Mouse (Mus musculus): ENCODE data around the gene Map3k13. TPM values are rescaled to one million over a fixed set of nuclear protein-coding genes. Genes with fewer than 3 reads are reported as not detected.
A peak's percentile ranks its signal among the peaks of the same experiment; 100 is the strongest.
"Not testable (repeated sequence)": the region's sequence is repeated elsewhere in the genome, so short reads cannot be mapped to it uniquely, and the experiment has no call there.

The Map3k13 gene
- polyA plus RNA-seq, 1 experiment from 2014 or later = 0.76 TPM

DNA sequence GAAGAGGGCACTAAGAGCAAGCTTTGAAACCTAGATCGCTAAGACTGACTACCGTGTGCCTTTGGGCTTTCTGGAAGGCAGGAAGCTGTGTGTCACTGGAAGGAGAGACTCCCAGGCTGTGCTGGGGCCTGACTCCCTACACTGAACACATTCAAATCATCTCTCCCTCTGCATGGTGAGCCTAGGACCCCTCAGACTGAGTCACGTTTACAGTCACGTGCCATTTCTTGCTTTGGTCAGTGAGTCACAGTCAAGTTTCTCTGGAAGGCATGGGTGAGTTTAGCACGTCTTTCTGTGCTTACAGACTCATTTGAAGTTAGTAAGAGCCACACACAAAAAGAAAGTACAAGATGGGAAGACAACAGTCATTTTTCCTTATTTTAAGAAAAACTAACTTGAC, 107.1 kb downstream of the Map3k13 start:
- no peak overlapping the region for H3K4me3 ChIP-seq (ENCODE audit: low read length)
- 64% methylated on average over 5 of the region's 5 CpGs for WGBS
- peaks cover 3% of the 10 kb centered on the region; the same call in 1 of the 2 replicates for H3K36me3 ChIP-seq (ENCODE audit: control insufficient read depth, insufficient read depth)
- no peak overlapping the region for H3K9ac ChIP-seq (ENCODE audit: low read length)
- no peaks in the 10 kb centered on the region for H3K9me3 ChIP-seq (replicated peaks; ENCODE audit: control insufficient read depth, low read length)
- H3K4me1 ChIP-seq (ENCODE audit: control insufficient read depth, insufficient read depth, low read length) = no peaks in the 10 kb centered on the region
- H3K27ac ChIP-seq (ENCODE audit: low read length) = no peak overlapping the region
- H3K4me2 ChIP-seq (ENCODE audit: low read depth, low read length) = no peak overlapping the region
- H3K27me3 ChIP-seq (ENCODE audit: control insufficient read depth, insufficient read depth, low read length) = no peaks in the 10 kb centered on the region
- no peak for ATAC-seq (replicated peaks; ENCODE audit: extremely low read depth, insufficient read depth, low FRiP score)

GRCm38 (mm10) chr16:21904636-21905035, 110.5 kb downstream of the Map3k13 start:
- ATAC-seq (replicated peaks; ENCODE audit: extremely low read depth, insufficient read depth, low FRiP score) = no peak
- no peak overlapping the region for H3K27ac ChIP-seq (ENCODE audit: low read length)
- no peak overlapping the region for H3K4me3 ChIP-seq (ENCODE audit: low read length)
- no peak overlapping the region for H3K4me2 ChIP-seq (ENCODE audit: low read depth, low read length)
- H3K27me3 ChIP-seq (ENCODE audit: control insufficient read depth, insufficient read depth, low read length) = no peaks in the 10 kb centered on the region
- H3K36me3 ChIP-seq (ENCODE audit: control insufficient read depth, insufficient read depth) = peaks cover 9% of the 10 kb centered on the region
- WGBS = 83% methylated on average over 10 of the region's 10 CpGs
- H3K4me1 ChIP-seq (ENCODE audit: control insufficient read depth, insufficient read depth, low read length) = no peaks in the 10 kb centered on the region
- no peaks in the 10 kb centered on the region; the same call in 1 of the 2 replicates for H3K9me3 ChIP-seq (replicated peaks; ENCODE audit: control insufficient read depth, low read length)
- no peak overlapping the region for H3K9ac ChIP-seq (ENCODE audit: low read length)

GRCm38 (mm10) chr16:21905996-21906395, 111.8 kb downstream of the Map3k13 start:
- WGBS = 84% methylated on average over 7 of the region's 7 CpGs
- no peaks in the 10 kb centered on the region for H3K4me1 ChIP-seq (ENCODE audit: control insufficient read depth, insufficient read depth, low read length)
- ATAC-seq (replicated peaks; ENCODE audit: extremely low read depth, insufficient read depth, low FRiP score) = no peak
- H3K36me3 ChIP-seq (ENCODE audit: control insufficient read depth, insufficient read depth) = peaks cover 9% of the 10 kb centered on the region
- no peak overlapping the region for H3K4me3 ChIP-seq (ENCODE audit: low read length)
- H3K9me3 ChIP-seq (replicated peaks; ENCODE audit: control insufficient read depth, low read length) = no peaks in the 10 kb centered on the region; the same call in 1 of the 2 replicates
- no peak overlapping the region for H3K9ac ChIP-seq (ENCODE audit: low read length)
- no peak overlapping the region for H3K4me2 ChIP-seq (ENCODE audit: low read depth, low read length)
- H3K27ac ChIP-seq (ENCODE audit: low read length) = no peak overlapping the region
- no peaks in the 10 kb centered on the region for H3K27me3 ChIP-seq (ENCODE audit: control insufficient read depth, insufficient read depth, low read length)

DNA sequence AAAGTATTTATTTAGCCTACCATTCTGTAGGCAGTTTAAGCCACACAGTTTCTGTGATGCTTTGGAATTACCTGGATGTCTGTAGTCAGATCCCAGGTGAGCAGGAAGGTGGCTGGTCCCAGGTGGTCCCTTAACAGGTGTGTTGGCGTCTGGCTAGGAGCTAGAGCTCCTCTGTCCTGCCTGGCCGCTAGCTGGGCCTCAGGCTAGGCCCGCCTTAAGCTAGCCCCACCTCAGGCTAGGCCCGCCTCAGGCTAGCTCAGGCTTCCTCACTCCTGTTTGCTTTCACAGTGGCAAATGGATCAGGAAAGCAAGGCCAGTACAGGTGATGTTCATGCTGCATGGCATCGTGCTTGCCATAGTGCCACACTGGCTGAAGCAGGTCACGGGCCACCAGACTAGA, 112.8 kb downstream of the Map3k13 start:
- no peak overlapping the region for H3K4me2 ChIP-seq (ENCODE audit: low read depth, low read length)
- no peak overlapping the region for H3K9ac ChIP-seq (ENCODE audit: low read length)
- H3K4me3 ChIP-seq (ENCODE audit: low read length) = no peak overlapping the region
- WGBS = 88% methylated on average over 6 of the region's 6 CpGs
- no peaks in the 10 kb centered on the region for H3K27me3 ChIP-seq (ENCODE audit: control insufficient read depth, insufficient read depth, low read length)
- peaks cover 9% of the 10 kb centered on the region for H3K36me3 ChIP-seq (ENCODE audit: control insufficient read depth, insufficient read depth)
- no peaks in the 10 kb centered on the region for H3K4me1 ChIP-seq (ENCODE audit: control insufficient read depth, insufficient read depth, low read length)
- H3K9me3 ChIP-seq (replicated peaks; ENCODE audit: control insufficient read depth, low read length) = no peaks in the 10 kb centered on the region; the same call in 1 of the 2 replicates
- H3K27ac ChIP-seq (ENCODE audit: low read length) = no peak overlapping the region
- ATAC-seq (replicated peaks; ENCODE audit: extremely low read depth, insufficient read depth, low FRiP score) = no peak

- not testable (repeated sequence) for H3K27ac ChIP-seq (ENCODE audit: low read length); H3K9ac ChIP-seq (ENCODE audit: low read length); ATAC-seq (replicated peaks; ENCODE audit: extremely low read depth, insufficient read depth, low FRiP score); H3K4me1 ChIP-seq (ENCODE audit: control insufficient read depth, insufficient read depth, low read length); H3K9me3 ChIP-seq (replicated peaks; ENCODE audit: control insufficient read depth, low read length); H3K36me3 ChIP-seq (ENCODE audit: control insufficient read depth, insufficient read depth); H3K4me3 ChIP-seq (ENCODE audit: low read length); H3K4me2 ChIP-seq (ENCODE audit: low read depth, low read length); H3K27me3 ChIP-seq (ENCODE audit: control insufficient read depth, insufficient read depth, low read length)
- 67% methylated on average over 5 of the region's 8 CpGs for WGBS
Measured at GRCm38 (mm10) chr16:21908906-21909305, 114.8 kb downstream of the Map3k13 start.

GRCm38 (mm10) chr16:21913347-21913746, 119.2 kb downstream of the Map3k13 start:
- no peaks in the 10 kb centered on the region for H3K4me1 ChIP-seq (ENCODE audit: control insufficient read depth, insufficient read depth, low read length)
- H3K27me3 ChIP-seq (ENCODE audit: control insufficient read depth, insufficient read depth, low read length) = no peaks in the 10 kb centered on the region
- H3K9ac ChIP-seq (ENCODE audit: low read length) = no peak overlapping the region
- peaks cover 10% of the 10 kb centered on the region for H3K36me3 ChIP-seq (ENCODE audit: control insufficient read depth, insufficient read depth)
- 88% methylated on average over 6 of the region's 6 CpGs for WGBS
- no peak for ATAC-seq (replicated peaks; ENCODE audit: extremely low read depth, insufficient read depth, low FRiP score)
- no peak overlapping the region for H3K27ac ChIP-seq (ENCODE audit: low read length)
- H3K4me2 ChIP-seq (ENCODE audit: low read depth, low read length) = no peak overlapping the region
- H3K4me3 ChIP-seq (ENCODE audit: low read length) = no peak overlapping the region
- no peaks in the 10 kb centered on the region; the same call in 1 of the 2 replicates for H3K9me3 ChIP-seq (replicated peaks; ENCODE audit: control insufficient read depth, low read length)

DNA sequence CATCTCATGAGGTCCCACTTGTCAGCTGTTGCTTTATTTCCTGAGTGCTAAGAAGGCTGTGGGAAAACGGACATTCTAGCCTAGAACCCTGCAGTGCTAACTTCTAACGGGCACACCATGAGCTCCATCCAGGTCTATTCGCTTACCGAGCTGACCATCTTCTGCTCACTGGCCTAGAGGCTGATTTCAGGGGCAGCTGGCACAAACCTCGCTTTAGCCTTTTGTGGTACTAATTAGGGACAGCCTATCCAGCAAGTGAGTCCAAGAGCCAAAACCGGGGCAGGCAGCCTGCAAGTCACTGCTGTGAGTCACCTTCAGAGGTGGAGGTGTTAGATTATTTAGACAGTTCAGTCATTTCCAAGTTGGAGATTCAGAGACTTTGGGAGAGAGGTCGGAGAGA, 122.5 kb downstream of the Map3k13 start:
- no peaks in the 10 kb centered on the region for H3K27me3 ChIP-seq (ENCODE audit: control insufficient read depth, insufficient read depth, low read length)
- H3K9ac ChIP-seq (ENCODE audit: low read length) = no peak overlapping the region
- peaks cover 4% of the 10 kb centered on the region; the same call in 1 of the 2 replicates for H3K36me3 ChIP-seq (ENCODE audit: control insufficient read depth, insufficient read depth)
- no peak for ATAC-seq (replicated peaks; ENCODE audit: extremely low read depth, insufficient read depth, low FRiP score)
- 68% methylated on average over 7 of the region's 7 CpGs for WGBS
- no peak overlapping the region for H3K4me2 ChIP-seq (ENCODE audit: low read depth, low read length)
- H3K4me1 ChIP-seq (ENCODE audit: control insufficient read depth, insufficient read depth, low read length) = no peaks in the 10 kb centered on the region
- no peaks in the 10 kb centered on the region for H3K9me3 ChIP-seq (replicated peaks; ENCODE audit: control insufficient read depth, low read length)
- H3K27ac ChIP-seq (ENCODE audit: low read length) = no peak overlapping the region
- no peak overlapping the region for H3K4me3 ChIP-seq (ENCODE audit: low read length)

DNA sequence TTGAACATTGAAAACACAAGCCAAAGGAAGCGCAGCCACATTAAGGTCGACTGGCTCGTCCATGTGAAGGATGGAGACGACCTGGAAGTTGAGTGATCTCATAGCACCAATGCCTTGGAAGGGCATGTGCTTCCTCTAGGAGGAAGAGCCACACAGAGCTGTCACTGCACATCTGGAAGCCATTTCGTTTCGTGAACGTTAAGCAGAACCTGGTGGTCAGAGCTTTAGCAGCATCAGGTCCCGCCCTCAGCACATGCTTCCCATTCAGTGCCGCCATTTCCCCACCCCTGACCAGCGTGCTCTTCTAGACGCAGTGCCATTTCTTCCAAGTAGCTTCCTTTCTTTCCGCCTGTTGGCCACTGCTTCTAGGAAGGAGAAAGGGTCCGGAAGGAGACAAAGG, 134.3 kb downstream of the Map3k13 start:
- H3K4me1 ChIP-seq (ENCODE audit: control insufficient read depth, insufficient read depth, low read length) = no peaks in the 10 kb centered on the region
- peaks cover 12% of the 10 kb centered on the region; the same call in 1 of the 2 replicates for H3K36me3 ChIP-seq (ENCODE audit: control insufficient read depth, insufficient read depth)
- WGBS = 79% methylated on average over 13 of the region's 13 CpGs
- H3K9ac ChIP-seq (ENCODE audit: low read length) = no peak overlapping the region
- H3K4me3 ChIP-seq (ENCODE audit: low read length) = no peak overlapping the region
- no peak for ATAC-seq (replicated peaks; ENCODE audit: extremely low read depth, insufficient read depth, low FRiP score)
- H3K4me2 ChIP-seq (ENCODE audit: low read depth, low read length) = no peak overlapping the region
- H3K27me3 ChIP-seq (ENCODE audit: control insufficient read depth, insufficient read depth, low read length) = no peaks in the 10 kb centered on the region
- H3K9me3 ChIP-seq (replicated peaks; ENCODE audit: control insufficient read depth, low read length) = no peaks in the 10 kb centered on the region
- no peak overlapping the region for H3K27ac ChIP-seq (ENCODE audit: low read length)

DNA sequence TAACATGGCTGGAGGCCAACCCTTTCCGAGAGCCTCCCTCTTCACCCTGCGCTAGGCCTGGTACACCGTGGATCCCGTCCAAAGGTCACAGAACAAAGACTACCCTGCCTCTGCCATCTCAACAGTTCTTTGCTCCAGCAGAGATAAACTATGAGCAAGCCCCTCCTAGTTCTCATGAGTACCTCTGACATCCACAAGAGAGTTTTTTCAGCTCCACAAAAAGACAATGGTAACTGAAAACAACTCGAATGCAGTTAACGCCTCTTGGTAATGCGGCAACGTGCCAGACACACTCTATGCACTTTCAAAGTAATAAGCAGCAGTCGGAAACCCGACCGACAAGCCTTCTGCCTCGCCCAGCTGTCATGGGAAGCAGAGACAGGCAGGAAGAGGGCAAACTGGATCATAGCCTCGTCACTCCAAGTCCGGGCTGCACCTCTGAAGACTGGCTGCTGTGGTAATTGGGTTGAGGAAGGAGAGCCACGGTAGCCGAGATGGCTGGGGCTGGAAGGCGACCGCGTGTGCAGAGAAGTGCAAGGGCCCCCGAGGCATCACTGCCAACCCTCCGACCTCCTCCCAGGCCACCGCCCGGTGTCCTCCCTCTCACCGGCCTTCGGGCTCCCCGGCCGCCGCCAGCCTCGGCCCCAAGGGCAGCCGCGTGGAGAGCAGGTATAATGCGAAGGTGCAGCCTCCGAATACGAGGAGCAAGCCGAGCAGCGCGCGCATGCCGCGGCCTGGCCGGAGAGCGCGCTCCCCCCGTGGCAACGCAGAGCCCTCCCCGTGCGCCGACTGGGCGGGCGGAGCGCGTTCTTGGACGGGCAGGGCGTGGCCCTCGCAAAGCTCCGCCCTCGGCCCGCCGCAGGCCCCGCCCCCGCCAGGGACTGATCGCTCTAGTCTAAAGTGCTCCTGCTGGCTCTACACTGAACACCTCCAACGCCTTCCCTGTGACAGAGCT, 152.9 kb downstream of the Map3k13 start, which contains the start of gene Tmem41a:
TSS of gene Tmem41a (minus strand) at position 792 of the 955 bp plus-strand sequence.
- H3K4me3 ChIP-seq (ENCODE audit: low read length) = peak within 1 kb of the TSS; percentile 81
- peak within 1 kb of the TSS; percentile 87 for H3K9ac ChIP-seq (ENCODE audit: low read length)
- H3K27ac ChIP-seq (ENCODE audit: low read length) = peak within 1 kb of the TSS; percentile 93
- H3K9me3 ChIP-seq (replicated peaks; ENCODE audit: control insufficient read depth, low read length) = no peaks in the 10 kb centered on the region
- no peaks in the 10 kb centered on the region for H3K27me3 ChIP-seq (ENCODE audit: control insufficient read depth, insufficient read depth, low read length)
- peak within 1 kb of the TSS; percentile 90 for H3K4me2 ChIP-seq (ENCODE audit: low read depth, low read length)
- WGBS = under 1% methylated on average over 61 of the region's 63 CpGs
- peak; percentile 90 for ATAC-seq (replicated peaks; ENCODE audit: extremely low read depth, insufficient read depth, low FRiP score)
- H3K36me3 ChIP-seq (ENCODE audit: control insufficient read depth, insufficient read depth) = 0 out of 2 replicates have a peak, but pooled peaks cover 3% of the 10 kb centered on the region
- H3K4me1 ChIP-seq (ENCODE audit: control insufficient read depth, insufficient read depth, low read length) = peaks cover 15% of the 10 kb centered on the region
